Mouse (Mus musculus): ENCODE measurements around the gene Agap1. TPM values are rescaled to one million over a fixed set of nuclear protein-coding genes. Genes with fewer than 3 reads are reported as not detected.

The Agap1 gene
- polyA plus RNA-seq (2015; fragmentation: Nextera tagmentation; extraction: Ambion mirVana), result 36.3 and 37.2 TPM in 2 replicates

DNA sequence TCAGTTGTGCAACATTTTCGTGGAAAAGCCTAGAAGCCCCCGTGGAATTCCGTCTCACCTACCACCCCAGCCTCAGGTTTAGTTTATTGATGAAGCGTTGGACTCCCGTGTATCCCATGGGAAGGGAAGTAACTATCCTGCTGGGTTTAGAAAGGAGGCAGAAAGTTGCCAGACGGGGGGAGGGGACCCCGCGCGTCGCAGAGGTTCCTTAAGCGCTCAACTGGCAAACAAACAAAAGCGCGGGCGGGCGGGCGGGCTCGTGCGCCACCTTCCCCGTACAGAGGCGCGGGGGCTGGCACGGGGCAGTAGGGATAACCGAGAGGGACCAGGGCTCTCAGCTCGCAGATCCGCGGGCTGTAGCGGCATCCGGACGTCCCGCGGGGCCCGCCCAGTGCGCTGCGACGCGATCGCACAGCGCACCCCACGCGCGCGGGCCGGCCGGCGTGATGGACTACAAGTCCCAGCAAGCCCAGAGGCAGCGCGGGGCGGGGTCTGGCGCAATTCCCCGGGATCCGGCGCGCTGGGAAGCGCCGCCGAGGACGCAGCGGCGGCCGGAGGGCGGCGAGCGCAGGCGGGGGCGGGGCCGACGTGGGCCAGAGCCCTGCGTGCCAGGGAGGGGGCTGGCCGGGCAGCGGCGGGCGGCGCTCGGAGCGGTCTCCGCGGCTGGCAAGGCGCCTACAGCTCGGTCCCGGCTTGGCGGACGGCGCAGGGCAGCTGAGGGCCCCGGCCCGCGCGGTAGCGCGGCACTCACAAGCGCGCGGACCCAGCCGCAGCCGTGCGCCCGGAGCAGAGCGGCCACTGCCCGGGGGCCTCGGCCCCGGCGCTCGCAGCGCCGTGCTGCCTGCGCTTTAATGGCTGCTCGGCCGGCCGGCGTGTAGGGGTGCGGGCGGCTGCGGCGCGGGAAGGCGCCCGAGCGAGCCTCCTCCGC is at the start of gene Agap1:
Gene Agap1, plus strand, starts transcription at position 611 of the 928 bp plus-strand sequence.
- peak within 1 kb of the TSS; percentile 95 for H3K4me2 ChIP-seq (ENCODE audit: low read length)
- peaks cover 21% of the 10 kb centered on the region for H3K4me1 ChIP-seq (replicated peaks; ENCODE audit: control insufficient read depth, insufficient read depth, low read length)
- peak within 1 kb of the TSS; percentile 51 for H3K27ac ChIP-seq (ENCODE audit: low read length)
- H3K9ac ChIP-seq (replicated peaks; ENCODE audit: low read depth, low read length), result peak within 1 kb of the TSS; percentile 79
- under 1% methylated on average over 97 of the region's 118 CpGs for WGBS
- H3K9me3 ChIP-seq (ENCODE audit: control insufficient read depth, low read length), result peaks cover 7% of the 10 kb centered on the region; the same call in 1 of the 2 replicates
- no peaks in the 10 kb centered on the region for H3K36me3 ChIP-seq (ENCODE audit: control insufficient read depth, insufficient read depth)
- H3K4me3 ChIP-seq (replicated peaks; ENCODE audit: low read length), result peak within 1 kb of the TSS; percentile 84
- peak; percentile 96 for ATAC-seq
- H3K27me3 ChIP-seq (replicated peaks; ENCODE audit: control insufficient read depth, insufficient read depth, low read length), result no peaks in the 10 kb centered on the region

DNA sequence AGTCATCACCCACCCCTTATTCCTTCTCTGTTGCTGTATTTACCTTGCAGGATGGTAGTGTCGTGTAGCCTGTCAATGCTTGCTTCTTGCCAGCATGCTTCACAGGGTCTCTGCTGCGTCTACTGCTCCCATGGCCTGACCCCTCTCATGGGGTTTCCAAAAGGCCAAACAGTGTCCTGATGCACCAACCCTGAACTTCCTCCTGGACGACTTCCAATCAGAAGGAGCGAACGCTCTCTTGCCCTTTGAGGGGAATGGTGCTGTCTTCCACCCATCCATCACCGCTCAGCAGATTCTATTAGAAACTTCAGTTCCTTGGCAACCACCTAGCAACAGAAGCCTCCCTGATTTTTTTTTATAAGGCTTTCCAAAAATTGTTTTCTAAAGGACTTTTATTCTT is 48.6 kb upstream of the Agap1 start:
- no peak overlapping the region for H3K9ac ChIP-seq (replicated peaks; ENCODE audit: low read depth, low read length)
- H3K4me3 ChIP-seq (replicated peaks; ENCODE audit: low read length), result no peak overlapping the region
- no peak overlapping the region for H3K4me2 ChIP-seq (ENCODE audit: low read length)
- H3K9me3 ChIP-seq (ENCODE audit: control insufficient read depth, low read length), result no peaks in the 10 kb centered on the region
- WGBS, result 87% methylated on average over 6 of the region's 6 CpGs
- ATAC-seq, result no peak
- H3K27ac ChIP-seq (ENCODE audit: low read length), result no peak overlapping the region
- no peaks in the 10 kb centered on the region for H3K36me3 ChIP-seq (ENCODE audit: control insufficient read depth, insufficient read depth)
- H3K27me3 ChIP-seq (replicated peaks; ENCODE audit: control insufficient read depth, insufficient read depth, low read length), result no peaks in the 10 kb centered on the region; the same call in 1 of the 2 replicates
- H3K4me1 ChIP-seq (replicated peaks; ENCODE audit: control insufficient read depth, insufficient read depth, low read length), result 0 out of 2 replicates have a peak, but pooled peaks cover 2% of the 10 kb centered on the region

DNA sequence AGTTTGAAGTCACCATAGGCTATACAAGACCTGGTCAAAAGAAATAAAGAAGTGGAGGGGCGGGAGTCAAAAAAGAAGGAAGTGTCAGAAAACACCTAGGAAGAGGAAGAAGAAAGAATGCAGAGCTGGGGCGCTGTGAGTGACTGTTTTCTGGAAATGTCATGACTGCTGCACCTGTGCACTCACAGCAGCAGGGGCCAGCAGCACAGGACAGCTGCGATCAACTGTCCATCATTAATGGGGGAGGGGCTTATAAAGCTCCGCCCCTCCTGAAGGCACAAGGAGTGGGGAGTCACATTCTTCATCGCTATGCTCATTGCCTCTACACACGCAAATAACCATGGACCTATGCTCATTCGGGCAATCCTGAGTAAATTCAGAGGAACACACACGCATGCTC is 46.6 kb upstream of the Agap1 start:
- 83% methylated on average over 8 of the region's 8 CpGs for WGBS
- H3K9me3 ChIP-seq (ENCODE audit: control insufficient read depth, low read length), result no peaks in the 10 kb centered on the region
- H3K4me1 ChIP-seq (replicated peaks; ENCODE audit: control insufficient read depth, insufficient read depth, low read length), result 0 out of 2 replicates have a peak, but pooled peaks cover 1% of the 10 kb centered on the region
- no peaks in the 10 kb centered on the region for H3K36me3 ChIP-seq (ENCODE audit: control insufficient read depth, insufficient read depth)
- no peak overlapping the region for H3K4me3 ChIP-seq (replicated peaks; ENCODE audit: low read length)
- no peak overlapping the region for H3K4me2 ChIP-seq (ENCODE audit: low read length)
- no peaks in the 10 kb centered on the region; the same call in 1 of the 2 replicates for H3K27me3 ChIP-seq (replicated peaks; ENCODE audit: control insufficient read depth, insufficient read depth, low read length)
- no peak overlapping the region for H3K27ac ChIP-seq (ENCODE audit: low read length)
- no peak overlapping the region for H3K9ac ChIP-seq (replicated peaks; ENCODE audit: low read depth, low read length)
- no peak for ATAC-seq

DNA sequence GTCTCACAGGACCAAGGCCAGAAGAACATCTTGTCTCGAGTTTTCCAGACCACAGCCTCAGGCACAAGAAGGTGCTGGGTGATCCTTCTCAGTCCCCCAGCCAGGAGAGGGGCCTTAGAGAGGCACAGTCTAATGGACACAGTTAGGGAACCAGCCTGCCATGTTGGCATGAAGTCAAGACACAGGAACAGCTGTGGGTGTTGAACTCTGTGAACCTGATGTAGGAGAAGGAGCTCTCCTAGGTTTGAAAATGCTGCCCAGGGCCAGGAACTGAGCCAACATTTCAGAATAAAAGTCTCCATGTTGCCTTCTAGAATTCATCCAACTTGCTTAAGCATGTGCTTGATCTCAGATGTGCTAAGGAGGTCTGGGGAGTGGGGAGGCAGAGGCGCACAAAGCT is 41.5 kb upstream of the Agap1 start:
- 84% methylated on average over 2 of the region's 2 CpGs for WGBS
- no peak overlapping the region for H3K4me2 ChIP-seq (ENCODE audit: low read length)
- no peaks in the 10 kb centered on the region for H3K9me3 ChIP-seq (ENCODE audit: control insufficient read depth, low read length)
- no peaks in the 10 kb centered on the region for H3K36me3 ChIP-seq (ENCODE audit: control insufficient read depth, insufficient read depth)
- ATAC-seq, result no peak
- H3K27ac ChIP-seq (ENCODE audit: low read length), result no peak overlapping the region
- no peak overlapping the region for H3K4me3 ChIP-seq (replicated peaks; ENCODE audit: low read length)
- H3K27me3 ChIP-seq (replicated peaks; ENCODE audit: control insufficient read depth, insufficient read depth, low read length), result no peaks in the 10 kb centered on the region
- H3K4me1 ChIP-seq (replicated peaks; ENCODE audit: control insufficient read depth, insufficient read depth, low read length), result no peaks in the 10 kb centered on the region
- no peak overlapping the region for H3K9ac ChIP-seq (replicated peaks; ENCODE audit: low read depth, low read length)

DNA sequence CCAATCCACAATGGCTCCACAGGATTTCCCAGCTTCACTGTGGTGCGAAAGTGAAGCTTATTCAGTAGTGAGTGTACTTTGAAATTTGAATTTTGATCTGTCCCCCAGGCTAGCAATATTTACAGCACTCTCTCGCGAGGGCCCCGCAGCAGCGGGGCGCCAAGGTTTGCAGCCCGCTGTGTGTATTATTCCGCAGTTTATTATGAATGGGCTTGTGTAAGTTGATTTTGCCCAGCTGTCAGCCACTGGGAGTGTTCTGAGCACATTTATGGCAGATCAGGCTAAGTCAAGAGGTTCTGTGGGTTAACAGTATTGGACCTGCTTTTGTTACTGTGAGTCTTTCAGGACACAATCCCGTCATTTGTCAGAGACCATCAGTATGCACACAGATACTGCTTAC is 40.0 kb upstream of the Agap1 start:
- Histone ChIP-seq H3K4me3 (replicated peaks; ENCODE audit: low read length) (no peak overlapping the region), H3K27me3 (replicated peaks; ENCODE audit: control insufficient read depth, insufficient read depth, low read length) (no peaks in the 10 kb centered on the region), H3K4me2 (ENCODE audit: low read length) (no peak overlapping the region), H3K27ac (ENCODE audit: low read length) (no peak overlapping the region), H3K9ac (replicated peaks; ENCODE audit: low read depth, low read length) (no peak overlapping the region), H3K4me1 (replicated peaks; ENCODE audit: control insufficient read depth, insufficient read depth, low read length) (no peaks in the 10 kb centered on the region), H3K9me3 (ENCODE audit: control insufficient read depth, low read length) (no peaks in the 10 kb centered on the region), H3K36me3 (ENCODE audit: control insufficient read depth, insufficient read depth) (no peaks in the 10 kb centered on the region)
- 75% methylated on average over 9 of the region's 9 CpGs for WGBS
- ATAC-seq, result no peak

DNA sequence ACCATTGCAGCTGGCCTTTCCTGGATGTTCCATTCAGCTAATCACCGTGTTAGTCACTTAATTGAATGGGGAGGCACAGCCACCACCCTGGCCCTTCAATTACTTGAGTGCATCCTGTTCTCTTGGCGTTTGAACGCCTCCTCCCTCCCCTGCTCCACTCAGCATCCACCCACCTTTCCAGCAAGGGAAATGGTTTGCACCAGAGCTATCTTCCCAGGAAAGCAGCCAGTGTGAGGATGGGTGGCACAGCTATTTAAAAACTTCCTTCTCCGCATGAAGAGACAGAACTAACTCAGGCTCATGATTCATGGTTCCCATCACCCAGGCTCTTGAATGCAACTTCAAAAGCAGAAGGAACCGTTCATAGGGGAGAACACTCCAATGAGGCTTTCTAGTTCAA is 37.7 kb upstream of the Agap1 start:
- ATAC-seq, result no peak
- H3K27me3 ChIP-seq (replicated peaks; ENCODE audit: control insufficient read depth, insufficient read depth, low read length), result no peaks in the 10 kb centered on the region
- no peak overlapping the region for H3K9ac ChIP-seq (replicated peaks; ENCODE audit: low read depth, low read length)
- no peaks in the 10 kb centered on the region for H3K36me3 ChIP-seq (ENCODE audit: control insufficient read depth, insufficient read depth)
- H3K4me1 ChIP-seq (replicated peaks; ENCODE audit: control insufficient read depth, insufficient read depth, low read length), result 0 out of 2 replicates have a peak, but pooled peaks cover 5% of the 10 kb centered on the region
- H3K9me3 ChIP-seq (ENCODE audit: control insufficient read depth, low read length), result no peaks in the 10 kb centered on the region
- no peak overlapping the region for H3K4me3 ChIP-seq (replicated peaks; ENCODE audit: low read length)
- no peak overlapping the region for H3K27ac ChIP-seq (ENCODE audit: low read length)
- WGBS, result 30% methylated on average over 5 of the region's 5 CpGs
- H3K4me2 ChIP-seq (ENCODE audit: low read length), result no peak overlapping the region

DNA sequence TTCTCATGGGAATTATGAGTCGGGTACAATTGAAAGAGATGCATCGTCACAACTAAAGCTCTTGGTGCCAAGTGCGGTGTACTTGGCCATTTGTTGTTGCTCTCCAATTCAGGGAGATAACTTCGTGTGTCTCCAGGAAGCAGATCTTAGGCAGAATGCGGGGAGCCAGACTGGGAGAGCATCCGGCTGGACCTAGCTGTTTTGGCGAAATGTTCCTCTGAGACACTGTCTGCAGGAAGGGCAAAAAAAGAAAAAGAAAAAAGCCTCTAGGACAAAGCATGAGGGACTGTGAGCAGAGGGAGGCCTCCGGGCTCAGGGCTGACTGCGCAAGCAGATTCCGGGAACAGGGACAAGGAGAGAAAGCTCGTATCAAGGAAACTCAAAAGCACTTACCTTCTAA is 34.0 kb upstream of the Agap1 start:
- no peak for ATAC-seq
- no peak overlapping the region for H3K4me3 ChIP-seq (replicated peaks; ENCODE audit: low read length)
- H3K9ac ChIP-seq (replicated peaks; ENCODE audit: low read depth, low read length), result no peak overlapping the region
- WGBS, result 67% methylated on average over 11 of the region's 11 CpGs
- H3K27ac ChIP-seq (ENCODE audit: low read length), result no peak overlapping the region
- no peak overlapping the region for H3K4me2 ChIP-seq (ENCODE audit: low read length)
- H3K36me3 ChIP-seq (ENCODE audit: control insufficient read depth, insufficient read depth), result no peaks in the 10 kb centered on the region
- H3K9me3 ChIP-seq (ENCODE audit: control insufficient read depth, low read length), result no peaks in the 10 kb centered on the region
- 0 out of 2 replicates have a peak, but pooled peaks cover 5% of the 10 kb centered on the region for H3K4me1 ChIP-seq (replicated peaks; ENCODE audit: control insufficient read depth, insufficient read depth, low read length)
- H3K27me3 ChIP-seq (replicated peaks; ENCODE audit: control insufficient read depth, insufficient read depth, low read length), result no peaks in the 10 kb centered on the region

DNA sequence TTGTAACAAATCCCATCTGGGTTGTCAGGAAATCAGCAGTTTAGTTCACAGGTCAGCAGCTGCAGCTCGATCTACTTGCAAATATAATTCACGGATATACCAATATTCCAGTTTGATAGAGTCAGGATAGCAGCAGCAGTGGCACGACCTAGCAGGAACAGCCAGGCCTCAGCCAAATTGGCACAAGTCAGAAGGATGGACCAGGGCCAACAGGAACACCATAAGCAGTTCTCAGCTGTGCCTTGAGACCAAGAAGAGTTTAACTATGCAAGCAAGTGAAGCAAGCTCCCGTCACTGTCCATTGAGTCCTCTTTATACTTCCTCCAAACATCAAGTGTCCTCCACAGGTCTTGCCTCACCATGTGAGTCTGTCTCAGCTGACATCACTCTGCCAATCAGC is 33.2 kb upstream of the Agap1 start:
- Histone ChIP-seq H3K4me1 (replicated peaks; ENCODE audit: control insufficient read depth, insufficient read depth, low read length) (0 out of 2 replicates have a peak, but pooled peaks cover 5% of the 10 kb centered on the region), H3K9ac (replicated peaks; ENCODE audit: low read depth, low read length) (no peak overlapping the region), H3K27me3 (replicated peaks; ENCODE audit: control insufficient read depth, insufficient read depth, low read length) (no peaks in the 10 kb centered on the region), H3K4me3 (replicated peaks; ENCODE audit: low read length) (no peak overlapping the region), H3K36me3 (ENCODE audit: control insufficient read depth, insufficient read depth) (no peaks in the 10 kb centered on the region), H3K9me3 (ENCODE audit: control insufficient read depth, low read length) (no peaks in the 10 kb centered on the region), H3K27ac (ENCODE audit: low read length) (no peak overlapping the region), H3K4me2 (ENCODE audit: low read length) (no peak overlapping the region)
- WGBS, result 54% methylated on average over 4 of the region's 4 CpGs
- ATAC-seq, result no peak

DNA sequence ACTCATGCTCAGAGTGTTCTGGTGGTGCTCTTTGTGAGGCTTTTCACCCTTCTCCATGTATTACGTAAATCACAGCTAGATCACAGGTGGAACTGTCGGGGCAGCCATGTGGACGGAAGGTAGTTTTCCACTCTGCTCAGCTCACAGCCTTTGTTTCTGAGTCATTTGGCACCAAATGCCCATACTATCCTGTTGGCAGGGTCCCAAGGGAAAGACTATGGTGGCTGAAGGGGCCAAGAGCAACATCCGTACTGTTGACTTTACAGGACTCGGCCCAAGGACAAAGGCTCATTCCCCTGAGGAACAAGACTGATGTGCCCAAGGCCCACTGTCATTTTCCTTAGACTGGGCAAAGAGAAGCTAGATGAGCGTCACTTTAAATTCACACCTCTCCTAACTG is 30.0 kb upstream of the Agap1 start:
- no peak overlapping the region for H3K9ac ChIP-seq (replicated peaks; ENCODE audit: low read depth, low read length)
- no peaks in the 10 kb centered on the region for H3K36me3 ChIP-seq (ENCODE audit: control insufficient read depth, insufficient read depth)
- 86% methylated on average over 6 of the region's 6 CpGs for WGBS
- no peak overlapping the region for H3K4me3 ChIP-seq (replicated peaks; ENCODE audit: low read length)
- H3K27ac ChIP-seq (ENCODE audit: low read length), result no peak overlapping the region
- no peak overlapping the region for H3K4me2 ChIP-seq (ENCODE audit: low read length)
- H3K9me3 ChIP-seq (ENCODE audit: control insufficient read depth, low read length), result 0 out of 2 replicates have a peak, but pooled peaks cover 2% of the 10 kb centered on the region
- 0 out of 2 replicates have a peak, but pooled peaks cover 5% of the 10 kb centered on the region for H3K4me1 ChIP-seq (replicated peaks; ENCODE audit: control insufficient read depth, insufficient read depth, low read length)
- ATAC-seq, result no peak
- H3K27me3 ChIP-seq (replicated peaks; ENCODE audit: control insufficient read depth, insufficient read depth, low read length), result no peaks in the 10 kb centered on the region

Measured in forebrain, embryonic 16.5 days (tissue).